Mouse (Mus musculus): ENCODE results near the gene Pde8a. TPM values are rescaled to one million over a fixed set of nuclear protein-coding genes. Genes with fewer than 3 reads are reported as not detected.
"Not testable (repeated sequence)": the region's sequence is repeated elsewhere in the genome, so short reads cannot be mapped to it uniquely, and the experiment has no call there.

Gene Pde8a
- polyA plus RNA-seq, 1 experiment: 30.6 TPM

DNA sequence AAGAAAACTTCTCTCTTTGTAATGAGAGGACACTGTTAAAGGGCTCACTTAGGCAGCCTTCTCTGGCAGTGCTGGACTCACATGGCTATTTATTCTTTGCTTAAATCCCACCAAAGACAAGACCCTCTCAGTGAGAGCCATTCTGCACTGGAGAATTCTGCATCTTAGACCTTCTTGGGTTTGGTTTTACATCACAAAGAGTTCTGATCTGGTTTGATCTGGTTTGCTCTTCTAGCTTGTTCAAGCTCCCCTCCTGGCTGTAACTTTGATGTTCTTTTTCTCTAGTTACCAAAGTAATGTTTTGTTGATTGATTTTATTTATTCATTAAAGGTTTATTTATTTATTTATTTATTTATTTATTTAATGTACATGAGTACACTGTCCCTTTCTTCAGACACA lies 30.2 kb upstream of the Pde8a start:
- Histone ChIP-seq H3K4me1 (ENCODE audit: control insufficient read depth, insufficient read depth, low read length) (peaks cover 11% of the 10 kb centered on the region), H3K4me3 (ENCODE audit: insufficient read depth, low read length) (no peak overlapping the region), H3K27ac (ENCODE audit: insufficient read depth, low read length) (peak overlapping the region; percentile 98)
- TF ChIP-seq CTCF (IDR thresholded peaks at IDR 0.05; ENCODE audit: borderline replicate concordance, insufficient read depth, low read length) (no peak), POLR2A (IDR thresholded peaks at IDR 0.05; ENCODE audit: low read depth, low read length) (no peak)

- H3K4me3 ChIP-seq (ENCODE audit: insufficient read depth, low read length): no peak overlapping the region
- TF ChIP-seq CTCF (IDR thresholded peaks at IDR 0.05; ENCODE audit: borderline replicate concordance, insufficient read depth, low read length) (no peak), POLR2A (IDR thresholded peaks at IDR 0.05; ENCODE audit: low read depth, low read length) (no peak)
- no peak overlapping the region for H3K27ac ChIP-seq (ENCODE audit: insufficient read depth, low read length)
- H3K4me1 ChIP-seq (ENCODE audit: control insufficient read depth, insufficient read depth, low read length): peaks cover 8% of the 10 kb centered on the region
Measured at GRCm38 (mm10) chr7:81184136-81184535, 29.3 kb upstream of the Pde8a start.

DNA sequence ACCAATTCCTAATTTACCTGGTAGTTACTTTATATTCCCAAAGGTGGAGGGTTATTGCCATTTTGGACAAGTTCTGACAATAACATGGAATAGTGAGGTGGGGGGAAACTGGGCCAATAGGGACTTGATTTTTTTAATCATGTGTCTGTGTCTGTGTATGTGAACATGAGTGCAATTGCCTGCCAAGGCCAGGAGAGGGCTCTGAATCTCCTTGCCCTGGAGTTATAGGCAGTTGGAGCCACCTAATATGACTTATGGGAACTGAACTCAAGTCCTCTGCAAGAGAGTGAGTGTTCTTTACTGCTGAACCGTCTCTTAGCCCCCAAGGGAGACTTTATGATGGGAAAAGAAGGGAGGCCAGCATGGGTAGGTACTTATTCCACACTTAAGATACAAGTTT lies 28.7 kb upstream of the Pde8a start:
- no peak overlapping the region for H3K4me3 ChIP-seq (ENCODE audit: insufficient read depth, low read length)
- no peak overlapping the region for H3K27ac ChIP-seq (ENCODE audit: insufficient read depth, low read length)
- TF ChIP-seq CTCF (IDR thresholded peaks at IDR 0.05; ENCODE audit: borderline replicate concordance, insufficient read depth, low read length): no peak
- TF ChIP-seq POLR2A (IDR thresholded peaks at IDR 0.05; ENCODE audit: low read depth, low read length): no peak
- peaks cover 6% of the 10 kb centered on the region; the same call in 1 of the 2 replicates for H3K4me1 ChIP-seq (ENCODE audit: control insufficient read depth, insufficient read depth, low read length)

- H3K4me3 ChIP-seq (ENCODE audit: insufficient read depth, low read length); H3K27ac ChIP-seq (ENCODE audit: insufficient read depth, low read length); H3K4me1 ChIP-seq (ENCODE audit: control insufficient read depth, insufficient read depth, low read length): not testable (repeated sequence)
Measured at GRCm38 (mm10) chr7:81186036-81186435, 27.4 kb upstream of the Pde8a start.

GRCm38 (mm10) chr7:81189180-81189579 lies 24.2 kb upstream of the Pde8a start:
- no peak for TF ChIP-seq CTCF (IDR thresholded peaks at IDR 0.05; ENCODE audit: borderline replicate concordance, insufficient read depth, low read length)
- no peak for TF ChIP-seq POLR2A (IDR thresholded peaks at IDR 0.05; ENCODE audit: low read depth, low read length)
- H3K4me1 ChIP-seq (ENCODE audit: control insufficient read depth, insufficient read depth, low read length): peaks cover 2% of the 10 kb centered on the region; the same call in 1 of the 2 replicates
- no peak overlapping the region for H3K4me3 ChIP-seq (ENCODE audit: insufficient read depth, low read length)
- H3K27ac ChIP-seq (ENCODE audit: insufficient read depth, low read length): no peak overlapping the region

- no peak overlapping the region for H3K4me3 ChIP-seq (ENCODE audit: insufficient read depth, low read length)
- no peaks in the 10 kb centered on the region; the same call in 1 of the 2 replicates for H3K4me1 ChIP-seq (ENCODE audit: control insufficient read depth, insufficient read depth, low read length)
- no peak overlapping the region; the same call in 1 of the 2 replicates for H3K27ac ChIP-seq (ENCODE audit: insufficient read depth, low read length)
- TF ChIP-seq CTCF (IDR thresholded peaks at IDR 0.05; ENCODE audit: borderline replicate concordance, insufficient read depth, low read length): no peak
- no peak for TF ChIP-seq POLR2A (IDR thresholded peaks at IDR 0.05; ENCODE audit: low read depth, low read length)
Measured at GRCm38 (mm10) chr7:81195509-81195908, 17.9 kb upstream of the Pde8a start.

GRCm38 (mm10) chr7:81196796-81197195 lies 16.6 kb upstream of the Pde8a start:
- no peaks in the 10 kb centered on the region; the same call in 1 of the 2 replicates for H3K4me1 ChIP-seq (ENCODE audit: control insufficient read depth, insufficient read depth, low read length)
- no peak overlapping the region for H3K4me3 ChIP-seq (ENCODE audit: insufficient read depth, low read length)
- no peak overlapping the region for H3K27ac ChIP-seq (ENCODE audit: insufficient read depth, low read length)
- TF ChIP-seq CTCF (IDR thresholded peaks at IDR 0.05; ENCODE audit: borderline replicate concordance, insufficient read depth, low read length): no peak
- no peak for TF ChIP-seq POLR2A (IDR thresholded peaks at IDR 0.05; ENCODE audit: low read depth, low read length)

DNA sequence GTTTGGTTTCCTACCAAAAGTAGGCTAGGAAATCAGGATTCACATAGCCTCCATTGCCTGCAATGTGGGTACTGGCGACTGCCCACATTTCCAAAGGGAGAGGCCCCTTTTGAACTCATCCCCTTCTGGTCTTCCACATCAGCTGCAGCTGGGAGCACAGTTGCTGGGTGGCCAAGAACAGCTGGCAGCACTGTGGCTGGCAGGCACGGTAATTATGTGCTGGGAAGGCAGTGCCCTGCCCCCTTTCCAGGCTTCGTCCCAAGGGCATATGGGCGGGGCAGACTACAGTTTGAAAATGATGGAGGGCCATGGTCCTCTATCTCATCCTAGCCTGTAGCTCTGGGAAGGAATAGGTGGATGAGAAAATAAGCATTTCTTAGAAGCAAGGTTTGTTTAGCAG lies 14.9 kb upstream of the Pde8a start:
- Histone ChIP-seq H3K27ac (ENCODE audit: insufficient read depth, low read length) (no peak overlapping the region), H3K4me1 (ENCODE audit: control insufficient read depth, insufficient read depth, low read length) (peaks cover 3% of the 10 kb centered on the region)
- TF ChIP-seq CTCF (IDR thresholded peaks at IDR 0.05; ENCODE audit: borderline replicate concordance, insufficient read depth, low read length) (no peak), POLR2A (IDR thresholded peaks at IDR 0.05; ENCODE audit: low read depth, low read length) (no peak)

GRCm38 (mm10) chr7:81199109-81199508 lies 14.3 kb upstream of the Pde8a start:
- Histone ChIP-seq H3K27ac (ENCODE audit: insufficient read depth, low read length) (no peak overlapping the region), H3K4me1 (ENCODE audit: control insufficient read depth, insufficient read depth, low read length) (peaks cover 3% of the 10 kb centered on the region), H3K4me3 (ENCODE audit: insufficient read depth, low read length) (no peak overlapping the region)
- TF ChIP-seq POLR2A (IDR thresholded peaks at IDR 0.05; ENCODE audit: low read depth, low read length) (no peak), CTCF (IDR thresholded peaks at IDR 0.05; ENCODE audit: borderline replicate concordance, insufficient read depth, low read length) (no peak)

More for the DNA sequence above, 14.9 kb upstream of the Pde8a start:
- H3K4me3 ChIP-seq (ENCODE audit: insufficient read depth, low read length): no peak overlapping the region

- H3K27ac ChIP-seq (ENCODE audit: insufficient read depth, low read length): no peak overlapping the region
- peaks cover 3% of the 10 kb centered on the region for H3K4me1 ChIP-seq (ENCODE audit: control insufficient read depth, insufficient read depth, low read length)
- TF ChIP-seq POLR2A (IDR thresholded peaks at IDR 0.05; ENCODE audit: low read depth, low read length) (no peak), CTCF (IDR thresholded peaks at IDR 0.05; ENCODE audit: borderline replicate concordance, insufficient read depth, low read length) (no peak)
- no peak overlapping the region for H3K4me3 ChIP-seq (ENCODE audit: insufficient read depth, low read length)
Measured at GRCm38 (mm10) chr7:81199757-81200156, 13.6 kb upstream of the Pde8a start.

- Histone ChIP-seq H3K4me3 (ENCODE audit: insufficient read depth, low read length) (no peak overlapping the region), H3K4me1 (ENCODE audit: control insufficient read depth, insufficient read depth, low read length) (peaks cover 3% of the 10 kb centered on the region), H3K27ac (ENCODE audit: insufficient read depth, low read length) (no peak overlapping the region; the same call in 1 of the 2 replicates)
- TF ChIP-seq CTCF (IDR thresholded peaks at IDR 0.05; ENCODE audit: borderline replicate concordance, insufficient read depth, low read length) (no peak), POLR2A (IDR thresholded peaks at IDR 0.05; ENCODE audit: low read depth, low read length) (no peak)
Measured at GRCm38 (mm10) chr7:81202389-81202788, 11.0 kb upstream of the Pde8a start.

GRCm38 (mm10) chr7:81203576-81203975 lies 9.8 kb upstream of the Pde8a start:
- not testable (repeated sequence) for H3K4me1 ChIP-seq (ENCODE audit: control insufficient read depth, insufficient read depth, low read length); H3K4me3 ChIP-seq (ENCODE audit: insufficient read depth, low read length); H3K27ac ChIP-seq (ENCODE audit: insufficient read depth, low read length)
